Mouse (Mus musculus): Measurements from ENCODE around the gene Tesc. TPM values are rescaled to one million over a fixed set of nuclear protein-coding genes. Genes with fewer than 3 reads are reported as not detected.

The Tesc gene
- polyA plus RNA-seq, 1 experiment: not detected

- WGBS: 47% methylated on average over 12 of the region's 12 CpGs
- no peak for TF ChIP-seq CTCF (IDR thresholded peaks at IDR 0.05; ENCODE audit: insufficient read depth, low read depth, low read length)
- no peak for TF ChIP-seq POLR2A (IDR thresholded peaks at IDR 0.05; ENCODE audit: insufficient read depth, low read depth, low read length)
- Histone ChIP-seq H3K4me3 (ENCODE audit: insufficient read depth, low read depth, low read length) (no peak overlapping the region), H3K4me1 (ENCODE audit: control insufficient read depth, insufficient read depth, low read length) (peaks cover 54% of the 10 kb centered on the region), H3K27ac (ENCODE audit: insufficient read depth, low read depth, low read length) (0 out of 2 replicates have a peak overlapping the region, but pooled peaks have one; percentile 8)
These were observed 55.6 kb downstream of the Tesc start for GRCm38 (mm10) chr5:118083060-118083638.

DNA sequence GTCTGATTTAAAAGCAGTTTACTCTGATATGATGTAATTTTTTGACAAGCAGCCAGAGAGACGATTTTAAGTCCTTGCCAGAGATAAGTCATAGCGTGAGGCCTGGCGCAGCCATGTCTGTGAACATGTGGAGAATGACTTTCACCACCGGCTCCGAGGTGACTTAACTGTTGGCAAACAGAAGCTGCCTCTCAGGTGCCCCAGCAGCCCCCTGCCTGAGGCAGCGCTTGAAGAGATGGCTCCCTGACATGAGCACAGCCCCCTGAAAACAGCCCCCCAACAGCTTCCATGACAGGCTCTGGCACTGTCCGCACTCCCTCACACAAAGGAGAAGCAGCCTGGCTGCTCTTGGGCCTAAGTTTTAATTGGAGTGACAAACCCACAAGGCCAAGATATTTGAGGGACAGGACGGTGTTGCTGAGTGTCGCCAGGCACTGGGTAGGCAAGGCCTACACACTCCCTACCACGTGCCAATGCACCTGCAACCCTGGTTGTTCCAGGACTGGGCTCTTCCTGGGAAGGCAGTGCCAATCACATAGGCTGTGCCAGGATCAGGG lies 56.7 kb downstream of the Tesc start:
- peaks cover 55% of the 10 kb centered on the region for H3K4me1 ChIP-seq (ENCODE audit: control insufficient read depth, insufficient read depth, low read length)
- H3K4me3 ChIP-seq (ENCODE audit: insufficient read depth, low read depth, low read length): no peak overlapping the region
- WGBS: 67% methylated on average over 10 of the region's 10 CpGs
- TF ChIP-seq POLR2A (IDR thresholded peaks at IDR 0.05; ENCODE audit: insufficient read depth, low read depth, low read length) (no peak), CTCF (IDR thresholded peaks at IDR 0.05; ENCODE audit: insufficient read depth, low read depth, low read length) (no peak)
- H3K27ac ChIP-seq (ENCODE audit: insufficient read depth, low read depth, low read length): no peak overlapping the region

DNA sequence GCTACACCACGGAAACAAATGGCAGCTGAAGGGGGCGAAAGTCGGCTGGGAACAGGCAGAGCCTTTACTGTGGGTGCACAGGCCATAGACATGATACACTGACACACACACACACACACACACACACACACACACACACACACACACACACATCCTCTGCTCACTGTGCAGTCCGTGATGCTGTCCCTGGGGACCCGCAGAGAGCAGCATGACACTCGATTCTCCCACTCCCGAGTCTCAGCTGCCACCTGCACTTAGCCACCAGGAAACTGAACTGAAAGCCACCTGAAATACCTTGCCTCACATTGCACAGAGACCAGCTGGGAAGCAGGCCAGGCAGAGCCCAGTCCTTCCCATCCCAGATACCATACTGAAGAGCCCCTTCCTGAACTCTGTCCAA lies 57.8 kb downstream of the Tesc start:
- Histone ChIP-seq H3K27ac (ENCODE audit: insufficient read depth, low read depth, low read length) (no peak overlapping the region), H3K4me3 (ENCODE audit: insufficient read depth, low read depth, low read length) (no peak overlapping the region), H3K4me1 (ENCODE audit: control insufficient read depth, insufficient read depth, low read length) (peaks cover 55% of the 10 kb centered on the region)
- TF ChIP-seq CTCF (IDR thresholded peaks at IDR 0.05; ENCODE audit: insufficient read depth, low read depth, low read length) (no peak), POLR2A (IDR thresholded peaks at IDR 0.05; ENCODE audit: insufficient read depth, low read depth, low read length) (no peak)
- WGBS: 71% methylated on average over 7 of the region's 7 CpGs

- WGBS: 82% methylated on average over 7 of the region's 7 CpGs
- TF ChIP-seq CTCF (IDR thresholded peaks at IDR 0.05; ENCODE audit: insufficient read depth, low read depth, low read length): no peak
- no peak for TF ChIP-seq POLR2A (IDR thresholded peaks at IDR 0.05; ENCODE audit: insufficient read depth, low read depth, low read length)
- Histone ChIP-seq H3K27ac (ENCODE audit: insufficient read depth, low read depth, low read length) (no peak overlapping the region), H3K4me1 (ENCODE audit: control insufficient read depth, insufficient read depth, low read length) (peaks cover 45% of the 10 kb centered on the region), H3K4me3 (ENCODE audit: insufficient read depth, low read depth, low read length) (no peak overlapping the region)
These were observed 59.4 kb downstream of the Tesc start for GRCm38 (mm10) chr5:118086956-118087355.

DNA sequence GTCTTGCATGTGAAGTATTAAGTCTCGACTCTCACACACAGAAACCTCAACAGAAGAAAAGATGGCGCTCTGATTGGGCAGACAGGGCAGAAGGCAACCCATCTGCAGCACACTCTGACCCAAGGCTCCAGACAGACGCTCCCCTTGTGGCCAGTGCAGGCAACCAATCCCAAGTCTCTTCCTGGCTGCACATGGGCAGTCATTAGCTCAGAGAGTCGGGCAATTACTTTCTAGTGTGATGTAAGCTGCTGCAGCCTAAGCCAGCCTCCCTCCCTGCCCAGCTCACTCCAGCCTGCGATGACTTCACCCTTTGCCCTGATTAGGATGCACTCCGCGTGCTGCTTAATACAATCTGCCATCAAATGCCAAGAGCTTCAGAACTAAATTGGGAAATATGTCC lies 61.6 kb downstream of the Tesc start:
- Histone ChIP-seq H3K27ac (ENCODE audit: insufficient read depth, low read depth, low read length) (no peak overlapping the region), H3K4me3 (ENCODE audit: insufficient read depth, low read depth, low read length) (no peak overlapping the region), H3K4me1 (ENCODE audit: control insufficient read depth, insufficient read depth, low read length) (peaks cover 27% of the 10 kb centered on the region)
- WGBS: 42% methylated on average over 7 of the region's 7 CpGs
- TF ChIP-seq POLR2A (IDR thresholded peaks at IDR 0.05; ENCODE audit: insufficient read depth, low read depth, low read length): no peak
- no peak for TF ChIP-seq CTCF (IDR thresholded peaks at IDR 0.05; ENCODE audit: insufficient read depth, low read depth, low read length)

- peaks cover 18% of the 10 kb centered on the region for H3K4me1 ChIP-seq (ENCODE audit: control insufficient read depth, insufficient read depth, low read length)
- H3K27ac ChIP-seq (ENCODE audit: insufficient read depth, low read depth, low read length): no peak overlapping the region
- H3K4me3 ChIP-seq (ENCODE audit: insufficient read depth, low read depth, low read length): no peak overlapping the region
- WGBS: 96% methylated on average over 6 of the region's 6 CpGs
- TF ChIP-seq CTCF (IDR thresholded peaks at IDR 0.05; ENCODE audit: insufficient read depth, low read depth, low read length) (no peak), POLR2A (IDR thresholded peaks at IDR 0.05; ENCODE audit: insufficient read depth, low read depth, low read length) (no peak)
These were observed 62.6 kb downstream of the Tesc start for GRCm38 (mm10) chr5:118090101-118090500.

GRCm38 (mm10) chr5:118090837-118091236 lies 63.3 kb downstream of the Tesc start:
- TF ChIP-seq POLR2A (IDR thresholded peaks at IDR 0.05; ENCODE audit: insufficient read depth, low read depth, low read length) (no peak), CTCF (IDR thresholded peaks at IDR 0.05; ENCODE audit: insufficient read depth, low read depth, low read length) (no peak)
- H3K4me1 ChIP-seq (ENCODE audit: control insufficient read depth, insufficient read depth, low read length): peaks cover 15% of the 10 kb centered on the region
- H3K27ac ChIP-seq (ENCODE audit: insufficient read depth, low read depth, low read length): no peak overlapping the region
- WGBS: 98% methylated on average over 2 of the region's 2 CpGs
- no peak overlapping the region for H3K4me3 ChIP-seq (ENCODE audit: insufficient read depth, low read depth, low read length)

DNA sequence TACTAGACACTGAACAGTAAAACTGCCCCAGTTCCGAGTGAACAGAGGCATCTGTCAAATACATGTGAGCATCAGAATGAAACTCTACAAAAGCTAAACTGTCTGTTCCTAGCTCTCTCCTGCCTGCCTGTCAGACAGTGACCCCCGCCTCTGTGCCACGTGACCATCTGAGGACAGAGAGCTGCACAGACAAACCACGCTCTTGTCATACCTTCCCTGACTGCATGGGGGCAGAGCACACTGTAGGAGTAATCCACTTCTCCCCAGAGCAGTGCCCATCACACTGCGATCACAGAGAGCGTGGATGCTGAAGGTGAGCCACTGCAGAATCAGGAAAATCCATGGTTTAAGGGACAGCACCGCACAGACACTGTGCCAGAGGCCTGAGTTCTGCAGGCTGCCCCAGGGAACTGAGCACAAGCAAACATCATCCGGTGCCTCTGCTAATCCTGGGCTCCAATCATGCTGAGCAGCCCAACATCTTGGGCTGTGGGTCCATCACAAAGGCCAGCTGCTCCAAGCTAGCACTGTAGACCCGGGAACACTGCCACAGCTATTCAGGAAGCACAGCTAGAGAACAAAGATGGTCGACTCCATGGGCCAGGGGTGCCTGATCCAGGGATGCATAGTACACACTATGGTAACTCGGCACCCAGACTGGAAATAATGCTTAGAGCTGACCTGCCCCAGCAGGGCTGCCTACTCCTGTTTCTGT lies 65.9 kb downstream of the Tesc start:
- no peak overlapping the region for H3K27ac ChIP-seq (ENCODE audit: insufficient read depth, low read depth, low read length)
- TF ChIP-seq POLR2A (IDR thresholded peaks at IDR 0.05; ENCODE audit: insufficient read depth, low read depth, low read length) (no peak), CTCF (IDR thresholded peaks at IDR 0.05; ENCODE audit: insufficient read depth, low read depth, low read length) (no peak)
- H3K4me3 ChIP-seq (ENCODE audit: insufficient read depth, low read depth, low read length): no peak overlapping the region
- peaks cover 12% of the 10 kb centered on the region for H3K4me1 ChIP-seq (ENCODE audit: control insufficient read depth, insufficient read depth, low read length)
- 57% methylated on average over 11 of the region's 11 CpGs for whole genome bisulfite sequencing

GRCm38 (mm10) chr5:118095433-118095832 lies 67.9 kb downstream of the Tesc start:
- Histone ChIP-seq H3K4me1 (ENCODE audit: control insufficient read depth, insufficient read depth, low read length) (peaks cover 4% of the 10 kb centered on the region), H3K4me3 (ENCODE audit: insufficient read depth, low read depth, low read length) (no peak overlapping the region), H3K27ac (ENCODE audit: insufficient read depth, low read depth, low read length) (no peak overlapping the region)
- TF ChIP-seq CTCF (IDR thresholded peaks at IDR 0.05; ENCODE audit: insufficient read depth, low read depth, low read length) (no peak), POLR2A (IDR thresholded peaks at IDR 0.05; ENCODE audit: insufficient read depth, low read depth, low read length) (no peak)
- 67% methylated on average over 11 of the region's 11 CpGs for WGBS

Data from olfactory bulb, adult 2 months (tissue).